Mouse (Mus musculus) ovary, postnatal 14 days (tissue): ENCODE measurements around the gene Ttyh2.

Experiments
- DNase-seq: peaks from one replicate; pipeline ENCODE4 v3.0.0; 2022; ENCODE audit warnings: low spot score

The Ttyh2 gene

DNA sequence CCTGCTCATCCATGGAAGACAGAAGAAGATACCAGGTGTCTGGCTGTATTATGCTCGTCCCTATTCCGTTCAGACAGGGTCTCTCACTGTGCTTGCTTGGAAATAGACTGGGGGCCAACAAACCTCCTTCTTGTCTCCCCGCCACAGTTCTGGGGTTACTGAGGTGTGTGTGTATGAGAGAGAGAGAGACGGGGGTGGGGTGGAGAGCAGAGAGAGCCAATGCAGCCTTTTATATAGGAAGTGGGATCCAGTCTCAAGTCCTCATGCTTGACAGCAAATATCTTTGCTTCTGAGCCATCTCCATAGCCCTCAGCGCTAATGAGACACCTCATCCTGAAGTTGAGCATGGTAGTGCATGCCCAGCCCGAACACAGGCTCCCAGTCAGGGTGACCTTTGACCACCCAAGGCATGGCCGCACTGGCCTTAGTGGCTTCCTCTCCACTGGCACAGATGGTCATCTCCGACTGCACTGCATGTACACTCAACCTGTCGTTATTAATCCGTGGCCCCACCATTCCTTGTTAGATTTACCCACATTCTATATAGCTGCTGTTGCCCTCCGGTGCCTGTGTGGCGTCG lies 7.2 kb downstream of the Ttyh2 start:
- DNase-seq, result no peak

DNA sequence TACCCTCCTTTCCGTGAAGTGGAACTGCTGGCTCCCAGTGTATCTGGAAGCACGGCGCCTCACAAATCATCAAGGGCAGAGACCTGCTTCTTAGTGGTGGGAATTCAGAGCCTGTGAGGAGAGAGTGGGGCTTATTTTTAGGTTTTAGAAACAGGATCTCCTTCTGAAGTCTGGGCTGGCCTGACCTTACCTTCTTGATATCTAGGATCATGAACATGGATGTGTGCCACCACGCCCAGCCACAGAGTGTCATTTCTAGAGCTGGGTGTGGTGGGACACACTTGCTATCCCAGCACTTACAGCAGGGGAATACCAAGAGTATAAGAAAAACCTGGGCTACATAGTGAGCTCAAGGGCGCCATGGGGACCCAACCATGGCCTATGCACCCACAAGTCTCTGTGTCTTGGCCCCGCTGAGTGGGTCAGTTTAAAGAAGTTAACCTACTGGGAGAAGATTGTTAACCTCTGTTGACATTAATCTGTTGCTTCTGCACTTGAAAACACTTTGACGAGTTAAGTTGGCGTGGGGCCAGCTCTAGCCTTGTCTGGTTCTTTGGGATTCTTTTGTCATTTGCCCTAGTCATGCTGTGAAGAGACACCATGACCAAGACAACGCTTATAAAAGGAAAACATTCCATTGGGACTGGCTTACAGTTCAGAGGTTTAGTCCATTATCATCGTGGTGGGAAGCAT lies 7.9 kb downstream of the Ttyh2 start:
- DNase-seq, result no peak

DNA sequence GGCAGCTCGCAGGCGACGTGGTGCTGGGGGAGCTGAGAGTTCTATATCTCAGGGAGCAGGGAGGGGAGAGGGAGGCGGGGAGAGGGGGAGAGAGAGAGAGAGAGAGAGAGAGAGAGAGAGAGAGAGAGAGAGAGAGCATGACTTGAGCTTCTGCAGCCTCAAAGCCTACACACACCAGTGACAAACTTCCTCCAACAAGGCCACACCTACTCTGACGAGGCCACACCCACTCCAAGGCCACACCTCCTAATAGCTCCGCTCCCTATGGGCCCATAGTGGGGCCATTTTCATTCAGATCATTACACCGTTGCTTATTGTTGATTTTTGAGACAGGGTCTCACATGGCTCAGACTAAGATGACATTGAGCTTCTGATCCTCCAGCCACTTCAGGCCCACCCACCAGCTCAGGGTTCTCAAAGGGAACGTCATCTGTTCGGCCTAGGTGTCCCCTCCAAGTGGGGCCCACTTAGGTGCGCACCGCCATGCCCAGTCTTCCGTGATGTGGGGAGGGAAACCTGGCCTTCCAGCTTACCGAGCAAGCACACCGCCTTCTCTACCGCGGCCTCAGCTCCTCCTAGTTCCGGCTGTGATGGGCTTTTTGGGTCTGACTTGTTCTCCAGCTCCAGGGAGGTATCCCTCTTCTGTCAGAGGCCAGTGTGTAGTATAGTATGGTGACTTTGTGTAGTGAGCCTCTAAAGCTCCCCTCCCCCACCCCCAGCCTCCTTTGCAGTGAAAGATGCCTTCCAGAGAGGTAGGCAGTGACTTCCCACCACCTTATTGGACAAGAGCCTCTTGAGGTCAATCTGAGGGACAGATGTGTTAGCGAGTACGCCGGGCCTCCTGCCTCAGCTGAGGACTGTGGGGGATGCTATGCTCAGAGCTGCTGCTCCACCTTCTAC lies 8.7 kb downstream of the Ttyh2 start:
- DNase-seq, result no peak

DNA sequence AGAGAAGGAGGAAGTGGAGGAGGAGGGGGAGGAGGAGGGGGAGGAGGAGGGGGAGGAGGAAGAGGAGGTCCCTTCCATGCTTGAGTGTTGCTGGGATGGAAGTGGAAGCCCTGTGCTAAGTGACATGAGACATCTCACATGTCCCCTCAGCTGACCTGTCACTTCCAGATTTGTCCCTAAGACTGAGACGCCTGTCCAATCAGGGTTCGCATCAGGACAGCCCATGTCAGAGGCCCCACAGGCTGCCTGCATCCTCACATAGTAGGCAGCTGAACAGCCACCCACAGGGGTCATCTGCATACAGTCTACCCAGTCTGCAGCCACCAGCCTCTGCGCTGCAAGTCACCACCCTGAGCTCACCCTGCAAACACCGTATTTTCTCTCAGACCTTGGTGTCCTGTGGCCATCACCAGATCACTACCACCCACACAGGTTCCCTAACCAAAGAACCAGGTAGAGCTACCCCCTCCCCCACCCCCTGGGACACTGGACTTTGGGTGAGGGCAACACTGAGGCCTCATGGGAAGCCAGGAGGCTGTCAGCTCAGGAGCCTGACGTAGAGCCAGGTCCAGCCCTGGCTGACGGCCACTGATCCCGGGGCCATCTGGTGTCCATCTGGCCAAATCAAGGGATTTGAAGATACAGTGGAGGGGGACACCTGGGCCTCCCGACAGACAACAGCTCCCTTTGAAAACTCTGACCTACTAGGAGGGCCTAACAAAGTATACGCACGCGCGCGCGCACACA lies 9.6 kb downstream of the Ttyh2 start:
- DNase-seq, result no peak

DNA sequence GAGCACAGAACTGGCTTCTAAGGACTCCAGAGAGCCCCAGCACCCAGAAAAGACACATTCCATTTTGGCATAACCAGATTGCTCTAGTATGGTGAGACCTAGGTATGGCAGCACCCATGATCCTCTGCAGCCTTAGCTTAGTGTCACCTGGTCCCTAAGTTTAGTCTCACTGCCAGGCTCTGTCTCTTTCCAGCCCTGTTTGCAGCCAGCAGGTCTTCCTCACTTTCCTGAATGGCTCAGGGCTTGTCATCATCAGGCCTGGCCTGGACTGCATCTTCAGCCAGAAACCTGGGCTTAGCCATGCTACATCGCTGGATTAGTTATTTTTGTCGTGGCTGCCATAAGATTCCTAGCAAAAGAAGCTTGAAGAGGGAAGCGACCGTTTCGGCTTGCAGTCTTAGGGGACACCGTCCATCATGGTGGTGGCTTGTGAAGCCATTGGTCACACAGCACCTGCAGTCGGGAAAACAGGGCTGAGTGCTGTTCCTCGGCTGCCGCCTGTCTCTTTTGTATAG lies 10.4 kb downstream of the Ttyh2 start:
- no peak for DNase-seq

DNA sequence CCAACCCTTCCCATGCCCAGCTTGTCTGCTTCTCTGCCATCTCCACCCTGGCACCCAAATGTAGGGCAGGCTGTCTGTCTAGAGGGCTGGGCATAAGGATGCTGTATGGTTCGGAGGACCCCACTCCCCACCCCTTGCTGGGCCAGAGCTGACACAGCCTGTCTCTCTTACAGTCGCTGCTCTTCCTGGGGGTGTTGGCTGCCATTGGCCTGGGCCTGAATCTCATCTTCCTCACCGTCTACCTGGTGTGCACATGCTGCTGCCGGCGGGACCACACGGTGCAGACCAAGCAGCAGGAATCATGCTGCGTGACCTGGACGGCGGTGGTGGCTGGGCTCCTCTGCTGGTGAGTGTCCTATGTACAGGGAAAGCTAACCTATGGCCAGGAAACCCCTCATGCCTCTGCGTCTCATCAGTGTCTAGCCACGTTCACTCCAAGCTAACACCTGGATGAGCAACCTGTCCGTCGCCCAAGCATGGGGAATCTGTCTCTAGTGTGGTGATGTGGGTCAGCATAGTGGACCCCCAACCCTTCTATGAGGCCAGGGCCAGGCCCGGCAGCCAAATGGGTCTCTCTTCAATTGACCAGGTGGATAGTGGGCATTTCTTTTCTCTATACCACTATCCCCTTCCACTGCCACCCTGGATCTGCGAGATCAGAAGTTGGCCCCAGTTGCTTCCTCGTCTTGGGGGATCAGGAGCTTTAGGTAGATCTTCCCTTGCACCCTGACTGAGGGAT lies 11.2 kb downstream of the Ttyh2 start:
- DNase-seq, result no peak

DNA sequence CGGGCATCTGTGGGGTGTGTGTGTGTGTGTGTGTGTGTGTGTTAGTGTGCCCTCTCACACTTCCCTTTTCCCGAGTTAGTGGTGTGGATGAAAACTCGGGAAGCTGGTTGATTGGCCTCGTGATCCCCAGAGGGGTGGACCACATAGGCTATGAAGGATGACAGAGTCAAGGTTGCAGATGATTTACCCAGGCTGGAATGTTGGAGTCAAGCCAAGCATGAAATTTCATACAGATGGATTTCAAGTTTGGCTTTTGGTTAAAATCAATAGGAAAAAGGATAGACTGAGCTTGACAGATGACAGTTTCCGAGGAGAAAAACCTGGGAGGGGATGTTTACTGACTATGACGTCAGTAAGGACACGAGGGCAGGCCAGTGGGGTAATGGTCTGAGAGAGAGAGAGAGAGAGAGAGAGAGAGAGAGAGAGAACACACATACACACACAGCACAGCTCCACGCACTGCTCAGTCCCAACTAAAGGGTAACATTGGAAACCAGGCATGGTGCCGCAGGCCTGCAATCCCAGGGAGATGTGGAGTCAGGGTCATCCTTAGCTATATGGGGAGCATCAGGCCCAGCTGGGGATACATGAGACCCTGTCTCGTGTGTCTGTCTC lies 12.4 kb downstream of the Ttyh2 start:
- DNase-seq, result no peak

DNA sequence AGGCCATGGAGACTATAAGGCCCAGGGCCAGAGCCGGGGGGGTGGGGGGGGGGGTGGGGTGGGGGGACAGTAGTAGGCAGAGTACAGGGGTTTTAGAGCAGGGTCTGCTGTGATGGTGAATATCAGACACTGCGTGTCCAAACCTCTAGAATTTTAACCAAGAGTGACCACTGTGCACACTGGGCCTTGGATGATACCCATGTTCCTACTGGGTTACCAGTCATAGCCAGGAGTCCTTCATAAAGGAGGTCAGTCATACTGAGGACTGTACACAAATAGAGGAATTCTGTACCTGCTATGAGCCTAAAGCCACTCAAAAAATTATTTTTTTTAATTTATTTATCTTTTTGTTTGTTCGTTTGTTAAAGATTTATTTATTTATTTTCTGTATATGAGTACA lies 13.5 kb downstream of the Ttyh2 start:
- no peak for DNase-seq

DNA sequence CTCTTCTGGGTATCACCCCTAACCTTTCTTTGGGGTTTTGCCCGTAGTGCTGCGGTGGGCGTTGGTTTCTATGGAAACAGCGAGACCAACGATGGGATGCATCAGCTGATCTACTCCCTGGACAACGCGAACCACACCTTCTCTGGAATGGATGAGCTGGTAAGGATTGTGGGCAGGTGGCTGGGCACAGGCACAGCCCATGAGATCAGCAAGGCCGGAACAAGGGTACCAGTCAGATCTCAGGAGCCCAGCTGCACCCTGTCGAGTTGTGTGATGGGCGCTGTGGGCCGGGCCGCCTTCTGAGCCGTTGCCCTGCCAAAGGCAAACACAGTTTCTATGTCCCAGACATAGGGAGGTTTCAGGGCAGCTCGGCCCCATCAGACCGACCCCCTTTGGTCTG lies 15.0 kb downstream of the Ttyh2 start:
- no peak for DNase-seq

DNA sequence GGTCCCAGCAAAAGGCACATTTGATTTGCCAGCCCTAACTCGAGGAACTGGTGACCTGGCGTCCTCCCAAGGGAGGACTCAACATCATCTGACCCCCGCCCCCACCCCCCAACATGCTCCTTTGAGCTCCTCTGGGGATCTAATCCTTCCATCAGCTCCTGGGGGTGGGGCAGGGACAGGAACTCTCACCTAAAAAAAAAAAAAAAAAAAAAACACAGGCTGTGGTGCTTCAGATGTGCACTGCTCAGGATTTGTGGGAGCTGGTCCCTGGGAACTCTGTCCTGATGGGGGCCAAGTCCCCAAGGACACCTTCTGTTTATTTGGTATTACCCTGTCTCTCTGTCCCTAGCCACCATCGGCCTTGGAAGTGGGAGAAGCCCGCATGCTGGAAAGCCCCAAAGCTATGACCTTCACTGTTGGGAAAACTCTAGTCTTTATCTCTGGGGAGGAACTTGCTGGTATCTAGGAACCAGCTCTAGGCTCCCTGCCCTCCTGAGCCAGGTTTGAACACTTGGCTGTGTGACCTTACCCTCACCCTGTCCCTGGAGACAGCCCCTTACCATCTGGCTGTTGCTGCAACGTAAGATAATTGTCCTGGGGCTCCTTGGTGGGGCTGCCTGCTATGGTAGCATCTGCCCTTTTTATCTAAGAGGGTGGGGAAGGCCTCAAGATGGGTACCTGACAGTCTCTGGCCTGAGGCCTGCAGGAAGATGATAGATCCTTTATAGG lies 16.4 kb downstream of the Ttyh2 start:
- DNase-seq, result no peak

DNA sequence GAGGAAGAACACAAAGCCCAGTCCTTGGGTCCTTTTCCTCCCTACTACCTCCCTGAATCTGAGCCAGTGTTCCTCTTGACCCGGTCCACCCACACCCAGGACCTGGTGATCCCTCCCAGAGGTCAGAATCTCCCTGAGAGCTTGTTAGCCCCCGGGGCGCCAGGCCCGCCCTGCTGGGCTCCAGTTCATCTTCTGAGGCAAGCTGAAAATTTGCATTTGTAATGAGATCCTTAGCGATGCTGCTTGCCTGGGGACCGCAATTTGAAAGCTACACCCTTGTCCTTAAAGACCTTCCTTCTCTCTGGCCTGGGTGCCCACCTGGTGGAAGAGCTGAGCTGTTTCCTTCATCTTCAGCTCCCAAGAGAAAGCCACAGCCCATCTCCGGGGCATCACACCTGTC lies 17.4 kb downstream of the Ttyh2 start:
- DNase-seq, result no peak

DNA sequence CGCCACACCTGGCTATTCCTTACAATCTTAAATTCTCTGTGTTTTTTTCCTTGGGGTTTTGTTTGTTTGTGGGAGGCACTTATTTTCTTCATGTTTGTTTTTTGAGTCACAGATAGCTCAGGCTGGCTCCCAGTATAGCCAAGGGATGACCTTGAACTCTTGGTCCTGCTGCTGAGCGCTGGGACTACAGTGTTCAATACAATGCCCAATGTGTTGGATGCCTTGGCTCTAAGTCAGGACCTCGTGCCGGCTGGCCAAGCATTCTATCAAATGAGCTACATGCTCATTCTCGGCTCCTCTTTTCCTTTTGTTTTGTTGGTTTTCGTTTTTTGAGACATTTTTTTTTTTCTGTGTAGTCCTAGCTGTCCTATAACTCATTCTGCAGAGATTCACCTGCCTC lies 18.2 kb downstream of the Ttyh2 start:
- no peak for DNase-seq

DNA sequence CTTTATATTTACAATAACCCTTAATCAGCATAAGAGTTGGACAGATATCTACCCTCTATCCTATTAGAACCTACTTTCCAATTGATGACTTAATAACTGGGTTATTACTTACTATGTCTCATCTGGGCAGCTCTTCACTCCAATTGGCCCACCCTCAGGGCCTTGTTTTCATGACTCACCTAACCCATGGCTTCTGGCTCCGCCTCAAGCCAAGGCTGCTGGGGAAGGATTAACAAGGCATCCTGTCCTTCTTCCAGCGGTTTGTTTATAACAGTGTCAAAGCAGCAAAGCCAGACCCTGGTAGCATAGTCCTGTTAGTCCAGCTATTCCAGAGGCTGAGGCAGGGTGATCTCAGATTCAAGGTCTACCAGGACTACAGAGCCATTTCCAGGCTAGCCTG lies 19.2 kb downstream of the Ttyh2 start:
- DNase-seq, result no peak

DNA sequence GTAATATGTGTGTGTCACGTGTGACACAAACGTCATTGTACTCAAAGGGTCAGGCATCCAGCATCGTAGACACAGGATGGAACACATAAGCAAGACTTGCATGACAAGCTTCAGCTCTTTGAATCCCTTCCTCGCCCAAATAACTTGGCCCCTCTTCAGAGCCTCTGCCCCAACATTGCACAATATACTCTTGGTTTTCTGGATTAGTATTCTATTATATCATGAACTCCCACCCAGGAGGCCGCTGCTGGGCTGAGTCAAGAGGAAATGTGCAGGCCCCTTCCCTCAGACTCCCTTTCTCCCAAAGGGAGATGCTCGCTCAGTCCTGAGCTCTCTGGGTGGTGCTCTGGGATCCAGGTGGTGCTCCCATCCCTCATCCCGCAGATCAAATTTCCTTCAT lies 23.3 kb downstream of the Ttyh2 start:
- no peak for DNase-seq

DNA sequence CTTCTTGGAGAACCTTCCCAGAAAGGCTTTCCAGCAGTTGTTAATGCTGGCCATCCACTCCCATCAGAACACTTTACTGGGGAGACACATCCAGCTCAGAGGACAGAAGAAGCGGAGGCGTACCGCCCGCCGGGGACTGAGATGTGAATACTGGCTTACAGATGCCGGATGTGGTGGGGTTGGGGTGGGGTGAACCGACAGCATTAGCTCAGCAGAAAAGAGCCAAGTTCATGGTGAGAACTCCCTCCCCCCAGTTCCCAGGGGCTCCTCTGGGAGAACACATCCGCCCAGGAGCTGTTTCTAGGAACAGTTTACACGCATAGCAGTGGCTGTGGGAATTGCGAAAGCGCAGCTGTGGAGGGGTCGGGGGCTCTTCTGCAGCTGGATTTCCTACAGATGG lies 24.3 kb downstream of the Ttyh2 start:
- no peak for DNase-seq

DNA sequence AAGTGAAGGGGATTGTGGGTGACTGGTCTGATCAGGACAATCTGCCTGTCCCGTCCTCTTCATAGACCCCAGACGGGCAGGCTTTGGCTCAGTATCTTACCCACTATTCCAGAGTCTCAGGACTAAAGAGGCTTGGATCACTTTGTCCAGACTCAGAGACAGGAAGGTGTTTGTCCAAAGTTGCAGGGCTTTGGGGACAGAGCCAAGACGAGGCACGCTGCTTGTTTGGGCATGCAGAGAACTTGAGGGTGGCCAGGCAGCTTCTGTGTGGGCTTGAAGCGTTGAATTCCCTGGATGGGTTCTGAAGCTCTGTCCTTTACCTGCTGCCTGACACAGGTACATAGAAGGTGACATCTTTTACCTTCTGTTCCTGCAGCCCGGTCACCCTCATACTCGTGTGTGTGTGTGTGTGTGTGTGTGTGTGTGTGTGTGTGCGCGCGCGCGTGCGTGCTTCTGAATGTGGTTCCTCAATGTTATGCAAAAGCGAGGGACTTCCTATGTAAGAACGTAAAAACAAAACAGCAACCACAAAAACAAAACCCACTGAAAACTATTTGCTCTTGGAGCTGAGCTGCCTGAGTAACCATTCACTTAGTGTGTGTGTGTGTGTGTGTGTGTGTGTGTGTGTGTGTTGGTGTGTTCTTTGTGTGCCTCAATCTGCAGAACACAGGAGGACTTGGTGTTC lies 27.2 kb downstream of the Ttyh2 start:
- DNase-seq, result no peak

DNA sequence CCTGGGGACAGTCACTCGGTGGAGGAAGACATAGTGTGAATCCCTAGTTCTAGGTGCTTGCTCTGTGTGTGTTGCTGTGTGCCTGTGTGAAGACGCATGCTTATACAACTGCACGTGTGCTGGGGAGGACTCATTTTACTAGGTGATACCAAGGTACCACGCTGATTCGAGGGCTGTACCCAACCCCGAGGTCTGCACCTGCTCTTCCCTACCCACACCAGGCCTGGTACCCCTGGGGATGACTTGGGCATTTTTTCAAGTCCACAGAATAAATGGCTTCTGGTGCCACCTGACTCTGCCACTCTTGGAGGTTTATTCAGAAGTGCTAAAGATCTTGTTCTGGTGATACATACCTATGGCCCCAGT lies 27.7 kb downstream of the Ttyh2 start:
- no peak for DNase-seq

DNA sequence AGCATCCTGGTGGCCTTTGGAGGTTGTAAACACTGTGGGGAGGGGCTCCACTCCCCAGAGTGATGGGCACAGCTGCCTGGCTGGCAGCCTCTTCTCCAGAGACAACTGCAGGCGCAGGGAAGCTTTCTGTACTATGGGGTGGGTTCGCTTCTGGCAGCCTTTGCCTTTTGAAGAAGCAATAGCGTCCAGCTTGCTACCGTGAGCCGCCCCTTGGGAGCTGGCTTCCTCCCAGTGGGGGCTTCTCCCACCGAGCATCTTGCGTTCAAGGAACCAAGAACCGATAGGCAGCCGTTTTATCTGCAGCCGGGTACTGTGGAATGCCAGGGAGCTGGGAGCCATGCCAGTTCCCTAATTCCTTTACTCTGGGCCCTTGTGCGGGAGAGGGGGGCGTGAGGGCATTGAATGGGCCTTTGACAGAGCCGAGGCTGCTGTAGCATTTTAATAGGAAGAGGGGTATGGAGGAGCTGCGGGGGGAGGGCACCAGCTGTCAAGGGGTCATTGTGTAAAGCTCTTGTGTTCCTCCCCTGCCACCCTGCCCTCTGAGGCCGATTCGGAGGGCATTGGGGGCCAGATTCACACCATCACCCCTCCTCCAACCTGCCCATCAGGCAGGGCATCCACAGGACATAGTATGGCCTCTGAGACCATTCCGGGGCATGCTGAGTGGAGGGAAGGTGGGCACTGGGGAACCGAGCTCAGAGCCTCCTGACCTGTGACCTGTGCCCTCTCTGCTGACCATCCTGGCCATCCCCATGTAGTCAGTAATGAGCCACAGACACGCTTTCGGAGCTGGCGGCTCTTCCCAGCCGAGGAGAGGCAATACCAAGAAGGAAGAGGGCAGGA lies 29.1 kb downstream of the Ttyh2 start:
- no peak for DNase-seq

DNA sequence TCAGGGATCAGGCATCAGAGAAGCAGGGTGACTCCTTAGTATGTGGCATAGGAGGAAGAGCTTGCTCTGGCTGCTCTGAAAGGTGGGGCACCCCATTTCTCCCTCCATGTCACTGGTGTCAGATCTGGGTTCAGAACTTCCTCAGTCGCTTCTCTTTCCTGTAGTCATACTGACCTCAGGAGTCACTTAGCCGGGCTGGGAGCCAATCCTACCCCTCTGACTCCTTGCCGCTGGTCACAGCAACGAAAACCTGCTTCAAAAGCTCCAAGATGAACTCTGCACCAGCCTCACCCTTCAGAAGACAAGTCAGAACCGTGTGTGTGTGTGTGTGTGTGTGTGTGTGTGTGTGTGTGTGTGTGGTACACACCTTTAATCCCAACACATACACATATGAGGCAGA lies 31.1 kb downstream of the Ttyh2 start:
- no peak for DNase-seq
